Mouse (Mus musculus) heart, postnatal 0 days (tissue): ENCODE data around the gene Dars2. TPM values are rescaled to one million over a fixed set of nuclear protein-coding genes. Genes with fewer than 3 reads are reported as not detected.

ENCODE experiments used
- ATAC-seq: fragments of 200-750 bp; cut with Nextera tagmentation; 2 replicates; pipeline ENCODE4 v1.8.0; 2017; ENCODE audit warnings: low read depth, moderate number of reproducible peaks, moderate library complexity; ENCODE audit not compliant: insufficient read depth
- DNase-seq: peaks from one replicate; pipeline ENCODE4 v3.0.0-alpha.2; 2016; ENCODE audit warnings: low spot score
- H3K27ac ChIP-seq: fragments of 300-500 bp; sonication (generic); 2 replicates; pipeline ENCODE4 v1.5.1; 2014; ENCODE audit warnings: low read depth, mild to moderate bottlenecking
- H3K27me3 ChIP-seq: fragments of 300-500 bp; sonication (generic); 2 replicates; pipeline ENCODE4 v1.6.1; 2014; ENCODE audit warnings: low read length, mixed read lengths; ENCODE audit not compliant: control insufficient read depth, insufficient read depth
- H3K36me3 ChIP-seq: fragments of 300-500 bp; sonication (generic); replicated peaks from 2 replicates; pipeline ENCODE4 v1.6.1; 2014; ENCODE audit warnings: low read length, mixed read lengths; ENCODE audit not compliant: control insufficient read depth, insufficient read depth
- H3K4me1 ChIP-seq: fragments of 300-500 bp; sonication (generic); 2 replicates; pipeline ENCODE4 v1.6.1; 2014; ENCODE audit warnings: antibody characterized with exemption; ENCODE audit not compliant: control insufficient read depth, insufficient read depth
- H3K4me2 ChIP-seq: fragments of 300-500 bp; sonication (generic); 2 replicates; pipeline ENCODE4 v1.6.1; 2014; ENCODE audit warnings: low read depth, mild to moderate bottlenecking, low read length, moderate library complexity
- H3K4me3 ChIP-seq: fragments of 300-500 bp; sonication (generic); 2 replicates; pipeline ENCODE4 v1.5.1; 2014; ENCODE audit warnings: low read depth, low read length
- H3K9ac ChIP-seq: fragments of 300-500 bp; sonication (generic); replicated peaks from 2 replicates; pipeline ENCODE4 v1.6.1; 2014; ENCODE audit warnings: low read depth, low read length, mixed read lengths
- H3K9me3 ChIP-seq: fragments of 300-500 bp; sonication (generic); replicated peaks from 2 replicates; pipeline ENCODE4 v1.6.1; 2016; ENCODE audit warnings: low read length; ENCODE audit not compliant: control insufficient read depth
- CTCF ChIP-seq: IDR thresholded peaks from 2 replicates; pipeline ENCODE4 v1.5.1; 2016; ENCODE audit warnings: antibody characterized with exemption, control low read depth, low read depth
- EP300 ChIP-seq: IDR thresholded peaks from 2 replicates; pipeline ENCODE4 v1.6.1; 2016; ENCODE audit warnings: antibody characterized with exemption, low read depth
- WGBS: fragments of 180-500 bp; shearing (Covaris S2); extraction: QIAGEN DNeasy Blood & Tissue Kit; methylation state at CpG from one replicate; pipeline ENCODE4 v1.1.7; 2014; 5-methylcytosine and 5-hydroxymethylcytosine counted together
- polyA plus RNA-seq: library from polyadenylated mRNA; unstranded; fragments of >200 nt; fragmentation: Nextera tagmentation; extraction: Ambion mirVana; gene quantifications from 2 replicates; pipeline ENCODE4 v1.2.1, GENCODE M21; 2015
- total RNA-seq: library from RNA; depleted of rRNA; stranded (reverse); fragments of >200 nt; gene quantifications from 2 replicates; pipeline ENCODE4 v1.2.3, GENCODE M21; 2014; ENCODE audit warnings: low replicate concordance

Gene Dars2
- total and polyA plus RNA-seq, 2 experiments from 2014 or later, result 16.3 to 17.4 TPM

GRCm38 (mm10) chr1:161038004-161038403 lies 32.5 kb downstream of the Dars2 start:
- DNase-seq, result no peak
- H3K9me3 ChIP-seq, result no peaks in the 10 kb centered on the region
- H3K4me2 ChIP-seq, result no peak overlapping the region
- WGBS, result 47% methylated on average over 3 of the region's 3 CpGs
- peaks cover 24% of the 10 kb centered on the region for H3K36me3 ChIP-seq
- no peaks in the 10 kb centered on the region for H3K27me3 ChIP-seq
- H3K9ac ChIP-seq, result no peak overlapping the region
- ATAC-seq, result no peak
- peaks cover 14% of the 10 kb centered on the region for H3K4me1 ChIP-seq
- H3K27ac ChIP-seq, result no peak overlapping the region
- no peak overlapping the region for H3K4me3 ChIP-seq
- TF ChIP-seq CTCF (no peak), EP300 (no peak)

- ATAC-seq (no peak), DNase-seq (no peak)
- Histone ChIP-seq H3K4me3 (0 out of 2 replicates have a peak overlapping the region, but pooled peaks have one; percentile 6), H3K9me3 (no peaks in the 10 kb centered on the region), H3K36me3 (peaks cover 24% of the 10 kb centered on the region), H3K4me1 (peaks cover 14% of the 10 kb centered on the region), H3K4me2 (0 out of 2 replicates have a peak overlapping the region, but pooled peaks have one; percentile 16), H3K9ac (no peak overlapping the region; the same call in 1 of the 2 replicates), H3K27me3 (no peaks in the 10 kb centered on the region), H3K27ac (no peak overlapping the region)
- TF ChIP-seq EP300 (no peak), CTCF (no peak)
- 36% methylated on average over 3 of the region's 3 CpGs for WGBS
Observed at GRCm38 (mm10) chr1:161037599-161037998, 32.9 kb downstream of the Dars2 start.

GRCm38 (mm10) chr1:161037026-161037425 lies 33.4 kb downstream of the Dars2 start:
- H3K9me3 ChIP-seq, result no peaks in the 10 kb centered on the region
- WGBS, result 0% methylated on average over 1 of the region's 1 CpGs
- H3K4me1 ChIP-seq, result peaks cover 14% of the 10 kb centered on the region
- H3K4me2 ChIP-seq, result peak overlapping the region; percentile 81
- H3K9ac ChIP-seq, result peak overlapping the region; percentile 84; the same call in 1 of the 2 replicates
- no peaks in the 10 kb centered on the region for H3K27me3 ChIP-seq
- H3K27ac ChIP-seq, result no peak overlapping the region
- ATAC-seq, result no peak
- H3K36me3 ChIP-seq, result peaks cover 28% of the 10 kb centered on the region
- no peak for DNase-seq
- H3K4me3 ChIP-seq, result peak overlapping the region; percentile 83
- no peak for TF ChIP-seq CTCF
- TF ChIP-seq EP300, result no peak

GRCm38 (mm10) chr1:161036411-161036841 lies 34.0 kb downstream of the Dars2 start:
- DNase-seq (no peak), ATAC-seq (no peak)
- peak overlapping the region; percentile 84 for H3K9ac ChIP-seq
- H3K4me1 ChIP-seq, result peaks cover 14% of the 10 kb centered on the region
- peak overlapping the region; percentile 81 for H3K4me2 ChIP-seq
- H3K36me3 ChIP-seq, result peaks cover 34% of the 10 kb centered on the region
- TF ChIP-seq CTCF (no peak), EP300 (no peak)
- WGBS, result 0% methylated on average over 5 of the region's 5 CpGs
- H3K4me3 ChIP-seq, result peak overlapping the region; percentile 83
- no peaks in the 10 kb centered on the region for H3K27me3 ChIP-seq
- H3K9me3 ChIP-seq, result no peaks in the 10 kb centered on the region
- peak overlapping the region; percentile 94 for H3K27ac ChIP-seq

GRCm38 (mm10) chr1:161035786-161036404 lies 34.6 kb downstream of the Dars2 start:
- H3K36me3 ChIP-seq, result peaks cover 39% of the 10 kb centered on the region
- peak overlapping the region; percentile 83 for H3K4me3 ChIP-seq
- H3K9me3 ChIP-seq, result no peaks in the 10 kb centered on the region
- H3K4me1 ChIP-seq, result peaks cover 14% of the 10 kb centered on the region
- H3K27ac ChIP-seq, result peak overlapping the region; percentile 94
- no peak for TF ChIP-seq EP300
- no peak for TF ChIP-seq CTCF
- ATAC-seq (no peak), DNase-seq (no peak)
- peak overlapping the region; percentile 84 for H3K9ac ChIP-seq
- under 1% methylated on average over 6 of the region's 6 CpGs for WGBS
- peak overlapping the region; percentile 81 for H3K4me2 ChIP-seq
- H3K27me3 ChIP-seq, result no peaks in the 10 kb centered on the region
